Mouse (Mus musculus) gastrocnemius, postnatal 4 days (tissue): Measurements from ENCODE around the gene Slc35b4. TPM values are rescaled to one million over a fixed set of nuclear protein-coding genes. Genes with fewer than 3 reads are reported as not detected.

Experiments used
- DNase-seq, 2 experiments: peaks; one replicate each; pipeline ENCODE4 v3.0.0; 2021 to 2022; ENCODE audit warnings: low spot score in 2 of 2, mixed read lengths in 2 of 2
- total RNA-seq, 2 experiments: library from RNA; stranded (reverse); gene quantifications; 2 replicates each; pipeline ENCODE4 v1.2.3; 2021

Slc35b4 gene
- total RNA-seq, 2 experiments from 2014 or later, result 19.8 TPM

DNA sequence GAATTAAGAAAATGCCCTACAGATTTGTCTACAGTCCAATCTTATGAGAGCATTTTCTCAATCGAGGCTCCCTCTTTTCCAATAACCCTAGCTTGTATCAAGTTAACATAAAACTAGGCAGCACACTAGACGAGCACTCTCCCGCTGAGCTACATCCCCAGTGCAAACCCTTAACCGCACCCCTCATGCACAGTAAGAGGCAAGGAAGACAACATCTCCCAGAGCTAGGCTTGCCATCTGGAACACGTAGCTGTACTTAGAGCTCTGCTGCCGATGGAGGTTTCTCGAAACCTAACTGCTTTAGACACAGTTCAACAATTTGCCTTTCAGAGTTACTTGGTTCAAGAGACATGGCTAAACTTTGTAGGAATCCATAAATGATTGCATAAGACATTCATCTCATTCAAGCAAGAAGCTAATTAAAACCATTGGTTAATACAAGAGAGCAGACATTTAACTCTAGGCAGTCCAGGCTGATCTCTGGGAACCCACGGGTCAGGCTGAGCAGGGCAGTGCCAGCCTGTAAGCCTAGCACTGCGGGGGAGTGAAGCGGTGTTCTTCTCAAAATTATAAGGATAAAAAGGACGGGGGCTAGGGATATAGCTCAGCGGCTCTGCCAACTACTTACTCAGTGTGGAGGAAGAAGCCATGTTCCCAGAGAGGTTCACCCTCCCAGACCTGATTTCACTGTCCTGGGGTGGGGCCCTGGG, 5.0 kb downstream of the Slc35b4 start:
- no peak for DNase-seq

- DNase-seq, result no peak
Measured at GRCm38 (mm10) chr6:34170844-34171494, 5.9 kb downstream of the Slc35b4 start.

- no peak for DNase-seq
Measured at GRCm38 (mm10) chr6:34168834-34169233, 8.1 kb downstream of the Slc35b4 start.

GRCm38 (mm10) chr6:34163014-34163413, 13.9 kb downstream of the Slc35b4 start:
- no peak for DNase-seq

DNA sequence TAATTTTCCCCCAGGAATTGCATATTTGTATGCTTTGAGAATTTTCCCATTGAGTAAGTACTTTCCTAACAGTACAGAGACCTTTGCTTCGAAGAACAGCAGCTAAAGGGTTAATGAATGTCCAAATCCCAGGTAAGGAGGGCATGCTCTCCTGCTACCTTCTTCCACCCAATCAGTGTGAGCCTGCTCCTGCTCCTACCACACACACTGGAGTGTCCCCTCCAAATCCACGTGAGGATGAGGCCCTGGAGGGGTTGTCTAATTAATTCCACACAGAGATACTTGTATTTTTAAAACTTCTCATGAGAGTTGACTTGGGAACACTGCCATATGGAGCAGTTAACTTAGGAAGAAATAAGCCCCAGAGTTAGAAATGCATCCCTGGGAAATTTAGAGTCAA, 14.3 kb downstream of the Slc35b4 start:
- no peak for DNase-seq

- no peak for DNase-seq
Measured at GRCm38 (mm10) chr6:34161511-34161910, 15.4 kb downstream of the Slc35b4 start.

DNA sequence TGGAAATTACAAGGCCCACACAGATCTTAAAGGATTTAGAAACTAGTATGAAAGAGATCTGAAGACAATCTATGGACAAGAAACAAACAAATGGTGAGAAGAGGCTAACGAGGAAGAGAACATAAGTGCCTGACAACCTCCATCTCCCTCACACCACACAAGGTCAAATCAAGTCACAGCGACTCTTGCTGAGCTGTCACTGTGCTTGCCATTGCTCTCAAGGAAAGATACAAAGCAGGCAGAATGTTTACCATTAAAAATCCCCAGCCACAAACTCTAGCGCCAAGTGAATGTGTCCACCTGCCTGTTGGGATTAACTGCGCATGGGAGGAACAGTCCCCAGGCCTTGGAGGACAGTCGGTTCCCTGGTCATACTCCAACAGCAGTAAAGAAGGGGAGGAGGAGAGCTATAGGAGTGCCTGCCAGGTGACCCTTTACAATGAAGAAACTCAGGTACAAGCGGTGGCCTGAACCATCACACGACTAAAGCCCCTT, 16.0 kb downstream of the Slc35b4 start:
- DNase-seq, result no peak

DNA sequence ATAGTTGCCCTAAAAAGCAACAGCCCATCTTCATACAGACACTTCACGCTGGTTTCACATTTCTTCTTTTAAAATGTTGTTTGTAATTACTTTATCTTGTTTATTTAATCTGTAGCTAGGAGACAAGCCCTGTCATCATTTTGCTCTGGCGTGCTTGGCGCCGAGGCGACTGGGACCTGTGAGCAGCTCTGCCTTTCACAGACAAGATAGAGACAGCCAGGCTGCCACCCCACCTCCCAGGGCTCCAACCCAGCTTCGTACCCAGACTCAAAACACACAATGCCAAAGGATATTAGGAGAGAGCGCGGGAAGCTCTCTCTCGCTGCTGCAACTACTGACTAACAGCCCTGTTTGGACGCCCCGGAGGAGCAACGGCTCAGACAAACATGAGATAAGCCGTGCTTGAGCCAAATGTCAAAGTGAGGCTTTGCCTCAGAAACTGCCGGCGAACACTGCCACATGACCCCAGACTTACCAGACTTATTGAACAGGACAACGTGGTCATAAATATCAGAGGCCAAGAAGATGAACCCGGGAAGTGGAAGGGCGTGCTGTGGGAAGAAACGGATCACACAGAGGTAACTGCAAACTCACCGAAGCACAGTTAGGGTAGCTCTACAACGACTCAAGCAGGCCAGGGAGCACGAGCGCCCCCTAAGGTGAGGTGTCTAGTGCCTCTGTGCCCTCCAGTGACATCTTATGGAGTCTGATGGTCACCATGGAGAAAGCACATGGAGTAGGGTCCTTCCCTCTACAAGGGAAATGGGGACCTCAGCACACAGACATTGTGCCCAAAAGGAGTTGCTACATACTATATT, 16.7 kb downstream of the Slc35b4 start:
- DNase-seq, result no peak

DNA sequence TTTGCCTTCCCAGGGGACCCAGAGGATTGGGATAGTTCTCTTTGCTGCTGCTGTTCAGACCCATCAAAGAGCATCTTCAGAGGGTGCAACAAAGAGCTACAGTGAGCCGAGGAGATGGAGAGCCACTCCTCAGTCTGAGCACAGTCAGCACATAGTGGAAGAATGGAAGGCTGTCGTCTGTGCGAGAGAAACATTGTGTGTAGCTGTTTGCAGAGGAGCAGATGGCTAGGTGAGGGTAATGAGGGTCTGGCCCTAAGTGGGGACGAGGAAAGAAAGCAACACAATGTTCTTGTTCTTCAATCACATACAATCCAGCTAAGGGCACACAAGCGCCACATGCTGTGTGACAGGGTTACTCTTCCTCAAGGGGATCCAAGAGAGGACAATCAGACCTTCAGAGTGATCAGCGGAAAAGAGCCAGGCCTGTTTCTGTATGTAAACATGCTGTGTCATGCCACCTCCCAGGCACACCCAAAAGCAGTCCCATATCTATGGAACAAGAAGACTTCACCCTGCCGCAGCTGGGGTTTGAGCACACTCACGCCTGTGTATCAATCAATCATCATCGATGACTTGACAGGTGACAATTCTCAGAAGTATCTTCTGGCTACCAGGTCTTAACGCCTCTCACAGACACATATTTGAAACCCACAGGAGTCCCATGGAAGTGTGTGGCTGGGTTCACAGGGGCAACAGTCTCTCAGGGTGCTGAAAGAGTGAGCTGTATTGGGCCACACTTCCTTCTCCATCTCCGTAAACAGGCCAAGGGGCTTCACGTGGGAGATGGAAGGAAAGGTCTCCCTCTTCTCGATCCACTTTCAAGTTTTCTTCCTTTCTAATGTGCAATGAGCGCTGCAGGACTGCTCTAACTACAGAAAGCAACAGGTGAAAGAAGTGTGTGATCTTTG, 19.8 kb downstream of the Slc35b4 start:
- DNase-seq, result no peak

DNA sequence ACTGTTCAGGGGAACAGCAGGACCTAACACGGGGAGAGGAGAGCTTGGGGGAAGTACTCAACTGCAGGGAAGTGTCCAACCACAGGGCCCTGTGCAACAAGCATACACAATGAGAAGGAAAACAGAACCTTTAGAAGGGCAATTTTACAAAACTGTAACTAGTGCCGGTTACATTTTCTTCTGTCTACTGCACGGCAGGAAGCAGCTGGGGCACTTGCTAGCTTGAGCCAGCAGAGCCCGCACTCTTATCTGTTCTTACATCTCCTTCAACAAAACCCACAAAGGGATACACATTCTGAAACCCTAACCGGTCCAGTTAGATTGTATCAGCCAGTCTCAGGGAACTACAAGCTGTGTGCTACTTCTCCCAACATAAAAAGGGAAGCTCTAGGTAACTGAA, 20.9 kb downstream of the Slc35b4 start:
- no peak for DNase-seq

DNA sequence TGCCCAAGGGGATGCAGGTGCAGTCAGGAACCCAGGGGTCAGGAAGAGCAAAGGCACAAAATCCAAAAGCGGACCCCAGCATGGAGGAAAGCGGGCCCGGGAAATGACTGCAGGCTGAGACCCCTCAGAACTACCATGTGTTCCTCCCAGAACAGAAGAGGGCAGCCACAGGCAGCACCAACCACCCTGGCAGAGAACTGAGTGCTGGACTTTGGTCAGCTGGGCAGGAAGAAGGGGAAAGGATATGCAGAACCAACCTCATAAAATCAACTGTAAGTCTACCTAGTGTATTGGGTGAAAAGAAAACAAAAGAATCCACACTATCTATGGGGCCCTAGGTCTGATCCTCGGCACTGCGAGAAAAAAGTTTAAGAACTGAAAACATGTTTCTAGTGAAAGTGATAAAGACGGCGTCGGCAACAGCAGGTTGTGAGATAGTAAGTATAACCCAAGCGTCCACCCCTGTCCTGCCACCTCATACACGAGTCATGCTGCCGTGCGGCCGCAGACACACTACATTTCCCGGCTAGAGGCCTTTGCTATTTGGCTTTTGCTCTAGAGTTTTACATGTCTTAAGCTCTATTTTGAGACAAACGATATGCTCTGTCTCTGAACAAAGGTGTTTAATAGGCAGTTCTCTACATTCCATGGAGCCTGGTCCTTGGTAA, 21.6 kb downstream of the Slc35b4 start:
- no peak for DNase-seq

DNA sequence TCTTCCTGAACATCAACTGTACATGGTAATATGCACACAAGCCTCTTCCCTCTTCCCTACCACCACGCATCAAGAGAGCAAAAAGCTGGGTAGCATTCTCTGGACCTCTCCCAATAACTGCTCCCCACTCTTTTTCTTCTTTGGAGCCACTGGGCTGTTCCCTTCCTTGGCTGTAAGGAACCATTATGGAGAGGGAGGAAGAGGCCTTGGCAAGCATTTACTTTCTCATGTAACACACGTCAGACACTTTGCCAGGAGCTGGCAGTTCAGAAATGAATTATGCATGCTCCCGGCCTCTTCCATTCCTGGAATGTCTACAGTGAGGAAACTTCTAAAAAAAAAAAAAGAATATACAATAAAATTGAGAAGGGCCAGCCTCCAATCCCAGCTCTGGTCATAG, 22.7 kb downstream of the Slc35b4 start:
- DNase-seq, result no peak

DNA sequence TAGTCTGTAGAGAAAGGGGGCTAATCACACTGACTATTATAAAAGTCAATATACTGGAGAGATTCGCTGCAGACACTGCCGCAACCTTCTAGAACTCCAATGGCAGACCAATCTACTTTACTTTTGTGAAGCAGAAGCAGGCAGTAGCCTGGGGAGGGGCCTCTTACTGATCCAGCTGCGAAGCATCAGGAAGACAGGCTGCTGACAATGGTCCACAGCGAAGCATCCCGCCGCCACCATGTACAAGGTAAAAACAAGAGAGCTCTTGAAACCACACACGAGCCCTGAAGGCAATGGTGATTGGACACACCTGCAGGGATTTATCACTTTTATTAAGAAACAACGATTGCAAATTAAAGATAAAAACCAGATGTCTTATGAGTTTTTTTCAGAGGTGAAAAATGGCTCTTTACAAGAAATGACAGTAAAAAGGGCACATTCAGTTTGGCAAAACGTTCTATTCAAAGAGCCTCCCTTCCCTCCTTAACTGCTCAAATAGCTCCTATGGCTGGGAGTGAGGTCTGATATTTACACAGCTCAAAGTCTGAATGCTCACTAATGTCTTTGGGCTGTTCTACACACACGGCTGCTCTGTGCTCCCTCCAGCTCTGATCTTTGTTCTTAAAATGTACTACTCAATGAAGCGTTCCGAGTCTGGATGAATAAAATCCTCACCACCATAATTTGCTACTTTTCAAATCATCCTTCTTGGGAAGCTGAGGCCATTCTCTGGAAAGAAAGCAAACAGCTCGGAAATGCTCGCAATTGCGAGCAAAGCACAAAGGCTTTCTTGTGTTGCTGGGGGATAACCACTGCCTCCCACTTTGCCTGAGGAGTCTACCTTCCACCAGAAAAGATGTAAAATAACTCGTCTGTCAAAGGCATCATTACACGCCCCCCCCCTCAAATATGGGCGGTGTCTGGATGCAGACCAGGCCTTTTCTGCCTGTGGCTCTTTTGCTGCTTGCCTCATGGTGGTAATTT, 23.6 kb downstream of the Slc35b4 start:
- DNase-seq, result no peak

- DNase-seq, result no peak
Measured at GRCm38 (mm10) chr6:34149821-34150220, 27.1 kb downstream of the Slc35b4 start.

- DNase-seq, result no peak
Measured at GRCm38 (mm10) chr6:34149066-34149465, 27.8 kb downstream of the Slc35b4 start.

- DNase-seq, result no peak
Measured at GRCm38 (mm10) chr6:34148639-34149038, 28.3 kb downstream of the Slc35b4 start.

- DNase-seq, result no peak
Measured at GRCm38 (mm10) chr6:34148021-34148420, 28.9 kb downstream of the Slc35b4 start.

DNA sequence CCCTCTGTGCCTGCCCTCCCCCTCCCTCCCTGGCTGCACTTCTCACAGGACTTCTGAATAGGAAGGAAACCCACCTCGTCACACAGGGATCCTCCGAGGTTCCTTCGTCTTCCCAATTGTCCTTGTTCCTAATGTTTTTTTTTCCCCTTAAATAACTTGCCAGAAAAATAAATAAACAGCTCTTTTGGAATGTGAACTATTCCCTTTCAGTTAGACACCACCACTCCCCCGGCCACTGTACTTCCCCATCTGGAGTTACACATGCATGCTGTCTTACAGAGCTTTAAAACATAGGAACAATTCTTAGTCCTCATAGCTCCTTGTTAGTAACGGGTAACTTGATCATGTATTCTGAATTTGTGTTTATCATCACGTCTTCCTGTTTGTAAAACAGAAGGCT, 30.9 kb downstream of the Slc35b4 start:
- no peak for DNase-seq

DNA sequence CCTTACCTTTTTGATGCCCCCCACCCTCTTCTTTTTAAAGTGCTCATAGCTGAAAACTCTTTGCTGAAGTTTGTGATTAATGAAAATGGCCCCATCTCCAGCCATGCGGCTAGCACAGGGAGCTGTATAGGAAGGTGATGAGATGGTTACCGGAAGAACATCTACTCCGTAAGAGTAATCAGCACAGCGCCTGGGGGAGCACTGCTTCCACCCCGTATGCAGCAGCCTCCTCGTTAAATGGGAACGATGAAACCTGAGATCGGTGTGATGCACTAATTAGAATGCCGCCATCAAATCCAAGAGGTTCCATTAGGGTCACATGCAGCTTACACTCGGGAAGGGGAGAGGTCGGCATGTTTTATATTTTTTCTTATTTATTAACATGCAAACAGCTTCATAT, 34.0 kb downstream of the Slc35b4 start:
- DNase-seq, result no peak
